ENCODE assay signal across 15 mouse cellular contexts in the genomic region with DNA sequence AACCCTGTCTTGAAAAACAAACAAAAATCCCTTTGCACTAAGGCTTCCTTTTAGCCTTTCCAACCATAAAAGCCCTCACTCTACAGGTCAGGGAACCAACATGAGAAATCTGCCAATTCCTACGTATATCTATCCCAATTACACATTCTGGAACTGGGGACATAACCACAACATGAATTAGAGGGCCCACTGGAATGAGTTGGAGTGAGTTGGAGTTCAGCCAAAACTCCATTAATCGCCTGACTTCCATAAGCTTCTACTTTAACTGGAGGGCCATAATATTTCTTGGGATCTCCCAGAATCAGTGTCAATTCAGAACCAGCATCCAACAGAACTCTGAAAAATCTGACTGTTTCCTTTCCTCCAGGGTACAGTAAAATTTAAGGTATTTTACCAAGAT. TPM values are rescaled to one million over a fixed set of nuclear protein-coding genes. Genes with fewer than 3 reads are reported as not detected.
"Had no signal": no experiment of that assay in that cellular context is flagged by ENCODE, and none has a peak within 500 bp of the region (broad histone marks: within the 10 kb centered on the region; RNA-seq: fewer than 3 reads in every experiment).

No protein-coding gene starts in this region.

- H3K4me2 ChIP-seq: limb, embryonic 15.5 days; liver, embryonic 12.5 days; midbrain, embryonic 12.5 days; neural tube, embryonic 13.5 days had no signal

- H3K27ac ChIP-seq: layer of hippocampus, adult 2 months; limb, embryonic 15.5 days; liver, embryonic 12.5 days; midbrain, embryonic 12.5 days; neural tube, embryonic 13.5 days had no signal

- ATAC-seq: inflammation-experienced regulatory T-cells, adult 6 months; liver, embryonic 12.5 days; midbrain, embryonic 16.5 days had no signal

- H3K9me3 ChIP-seq: limb, embryonic 15.5 days; liver, embryonic 12.5 days; midbrain, embryonic 12.5 days; neural tube, embryonic 13.5 days had no signal

- H3K4me3 ChIP-seq: layer of hippocampus, adult 2 months; limb, embryonic 15.5 days; liver, embryonic 12.5 days; midbrain, embryonic 12.5 days; neural tube, embryonic 13.5 days had no signal

- H3K9ac ChIP-seq: limb, embryonic 15.5 days; liver, embryonic 12.5 days; midbrain, embryonic 12.5 days; neural tube, embryonic 13.5 days had no signal

- DNase-seq: kidney, adult 8-10 months; kidney, postnatal 4 days; left cerebral cortex, postnatal 4 days; right cerebral cortex, adult 18-20 months; right cerebral cortex, postnatal 25 days; thymus, adult 2 months; thymus, postnatal 36 days had no signal

- H3K27me3 ChIP-seq: liver, embryonic 12.5 days had no signal

- H3K36me3 ChIP-seq: limb, embryonic 15.5 days; liver, embryonic 12.5 days; midbrain, embryonic 12.5 days; neural tube, embryonic 13.5 days had no signal

- H3K4me1 ChIP-seq: limb, embryonic 15.5 days; liver, embryonic 12.5 days; midbrain, embryonic 12.5 days; neural tube, embryonic 13.5 days had no signal

RNA-seq across cellular contexts. Expression of gene Nyx, which starts 53.2 kb away (rescaled TPM):
- polyA plus RNA-seq: liver, embryonic 12.5 days; stomach, embryonic 14.5 days had no signal
